Mouse (Mus musculus) frontal cortex, postnatal 14 days (tissue): ENCODE data around the gene Stoml2.

Experiments used
- DNase-seq, 2 experiments: peaks; one replicate each; pipeline ENCODE4 v3.0.0; 2022; ENCODE audit warnings: low spot score in 2 of 2

Gene Stoml2

GRCm38 (mm10) chr4:43038567-43039495 lies 7.3 kb upstream of the Stoml2 start:
- peak in 1 of 2 experiments; percentile 33 for DNase-seq

DNA sequence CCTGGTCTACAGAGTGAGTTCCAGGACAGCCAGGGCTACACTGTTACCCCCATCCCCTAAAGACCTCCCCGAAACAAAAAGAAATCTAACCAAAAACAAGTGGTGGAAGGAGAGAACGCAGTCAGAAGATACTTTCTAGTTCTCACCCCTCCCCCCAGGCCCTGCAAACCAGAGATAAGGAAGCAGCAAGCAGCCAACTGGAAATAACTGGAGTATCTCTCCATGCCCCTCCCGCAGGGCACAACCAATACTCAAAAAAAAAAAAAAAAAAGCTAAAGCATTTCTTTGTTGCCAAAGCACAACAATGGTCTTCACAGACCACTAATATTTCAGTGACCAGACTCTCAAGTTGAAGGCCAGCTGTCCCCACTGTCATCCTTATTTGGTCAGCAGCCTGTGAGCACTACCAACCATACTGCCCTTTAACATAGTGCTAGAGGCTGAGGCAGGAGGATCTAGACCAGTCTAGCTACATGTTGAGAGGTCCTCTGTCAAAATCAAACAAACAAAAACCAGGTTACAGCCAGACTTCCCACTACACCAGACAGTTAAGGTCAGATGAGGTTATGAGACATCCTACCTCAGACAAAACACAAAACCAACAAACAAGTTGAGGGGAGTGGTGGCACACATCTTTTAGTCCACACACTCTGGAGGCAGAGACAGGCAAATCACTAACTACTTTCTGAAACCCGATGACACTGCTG lies 6.5 kb upstream of the Stoml2 start:
- DNase-seq = no peak

GRCm38 (mm10) chr4:43036356-43036755 lies 4.8 kb upstream of the Stoml2 start:
- no peak for DNase-seq

- no peak for DNase-seq
These were observed 4.3 kb upstream of the Stoml2 start for GRCm38 (mm10) chr4:43035851-43036250.

DNA sequence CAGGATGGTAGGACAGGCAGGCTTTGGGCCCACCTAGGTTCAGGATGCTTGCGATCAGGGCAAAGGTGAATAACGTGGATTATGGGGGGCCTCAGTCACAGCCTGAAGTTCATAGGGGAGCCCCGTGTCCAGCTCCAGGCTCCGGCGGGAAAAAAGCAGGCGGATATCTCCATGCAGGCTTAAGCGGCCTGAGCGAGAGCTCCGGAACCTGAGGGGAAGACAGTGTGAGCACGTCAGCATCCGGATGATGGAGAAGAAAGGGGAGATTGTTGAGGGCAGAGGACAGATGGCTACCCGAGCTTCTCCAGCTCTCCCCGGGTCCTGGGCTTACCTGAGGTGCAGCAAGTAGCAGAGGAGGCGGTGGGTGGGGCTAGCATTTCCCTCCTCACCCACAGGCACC lies 2.0 kb upstream of the Stoml2 start:
- DNase-seq = no peak

DNA sequence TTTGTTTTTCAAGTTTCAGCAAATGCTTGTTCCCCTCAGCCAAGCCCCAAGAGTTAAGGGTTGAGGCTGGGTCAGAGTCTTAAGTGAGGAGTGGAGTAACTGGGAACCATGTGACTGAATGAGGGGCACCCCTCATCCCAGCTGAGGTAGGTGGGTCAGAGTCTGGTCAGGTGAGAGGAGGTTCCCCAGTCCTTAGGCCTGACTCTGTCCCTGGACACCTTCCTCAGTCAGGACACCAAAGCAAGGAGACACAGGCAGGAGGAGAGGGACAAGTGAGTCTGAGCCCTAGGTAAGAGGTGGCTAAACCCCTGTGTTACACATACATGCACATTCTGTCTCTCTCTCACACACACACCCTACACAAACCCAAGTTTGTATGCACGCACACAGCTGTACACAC lies 991 bp upstream of the Stoml2 start:
- no peak for DNase-seq

GRCm38 (mm10) chr4:43030780-43031230 lies 705 bp downstream of the Stoml2 start:
- no peak for DNase-seq

GRCm38 (mm10) chr4:43030352-43030751 lies 1.2 kb downstream of the Stoml2 start:
- DNase-seq = no peak

GRCm38 (mm10) chr4:43029749-43030148 lies 1.8 kb downstream of the Stoml2 start:
- no peak for DNase-seq

DNA sequence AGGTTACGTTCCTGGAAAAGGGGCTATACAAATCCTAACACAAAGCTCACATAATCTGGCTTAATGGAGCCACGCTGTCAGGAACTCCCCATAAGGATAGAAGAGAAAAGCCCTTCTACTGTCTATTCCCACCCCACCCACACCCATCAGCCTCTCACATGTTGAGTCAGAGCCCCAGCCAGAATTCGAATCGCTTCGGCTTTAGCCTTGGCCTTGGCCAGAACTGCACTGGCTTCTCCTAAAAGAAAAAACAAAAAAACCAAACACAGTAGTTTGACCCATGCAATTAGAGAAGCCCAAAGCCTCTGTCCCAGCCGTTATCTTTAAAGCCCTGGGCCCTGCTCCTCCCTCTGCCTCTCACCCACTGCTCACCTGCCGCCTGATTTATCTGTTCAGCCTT lies 2.4 kb downstream of the Stoml2 start:
- DNase-seq = no peak

DNA sequence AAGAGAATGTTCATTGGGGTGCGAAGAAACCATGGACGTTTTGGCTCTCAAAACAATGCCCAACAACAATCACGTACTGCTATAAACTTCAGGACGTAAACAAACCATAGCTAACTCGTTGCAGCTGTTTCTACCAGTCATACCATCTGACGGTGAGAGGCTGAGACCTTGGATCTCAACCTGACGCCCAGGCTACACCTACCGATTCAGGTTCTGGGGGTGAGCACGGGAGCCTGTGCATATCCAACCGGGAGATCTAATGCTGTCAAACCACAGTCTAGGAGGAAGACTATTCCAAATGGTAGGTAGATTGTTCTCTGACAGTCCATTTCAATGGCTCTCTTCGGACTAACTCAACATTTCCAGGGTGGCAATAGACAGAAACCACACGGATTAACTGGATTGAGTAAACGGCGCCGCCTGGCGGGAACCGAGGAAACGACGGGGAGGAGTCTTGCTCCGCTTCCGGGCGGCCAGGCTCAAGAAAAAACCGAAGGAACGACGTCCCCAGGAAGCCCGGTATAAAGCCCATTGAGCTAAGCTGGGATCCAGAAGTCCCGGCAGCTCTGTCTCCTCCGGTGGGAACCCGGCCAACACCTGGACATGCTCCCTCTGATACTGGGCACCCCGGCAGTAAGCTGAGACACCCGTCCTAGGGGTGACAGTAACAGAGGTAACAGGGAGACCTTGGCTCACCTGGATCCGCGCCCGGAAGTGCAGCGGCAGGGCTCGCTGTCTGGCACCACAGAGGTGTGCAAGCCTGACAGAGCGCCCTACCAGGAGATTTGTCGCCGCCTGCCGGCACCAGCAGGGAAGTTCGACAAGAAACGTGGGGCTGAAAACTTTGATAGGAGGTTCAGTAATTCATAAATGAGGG lies 6.2 kb downstream of the Stoml2 start, which contains the start of gene Pigo:
TSS of gene Pigo (minus strand) at position 736 of the 877 bp plus-strand sequence.
- peak; percentile 91 to 94 for DNase-seq

DNA sequence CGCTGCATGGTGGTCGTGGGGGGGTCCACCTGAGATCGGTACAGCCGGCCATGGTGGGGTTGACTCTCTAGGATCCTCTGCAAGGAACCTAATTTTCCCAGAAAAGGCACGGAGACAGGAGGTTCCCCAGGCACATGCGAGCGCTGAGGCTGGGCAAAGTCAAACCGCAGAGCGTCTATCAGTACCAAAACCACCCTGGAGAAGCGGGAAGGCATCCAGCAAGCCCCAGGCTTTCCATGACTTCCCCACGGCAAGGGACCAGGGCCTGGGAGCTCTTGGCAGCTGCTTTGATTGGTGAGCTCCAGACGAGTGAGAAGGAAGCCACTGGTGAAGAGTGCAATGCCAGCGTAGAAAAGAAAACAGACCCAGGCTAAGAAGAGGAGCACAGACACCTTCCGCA lies 6.8 kb downstream of the Stoml2 start:
- no peak for DNase-seq

DNA sequence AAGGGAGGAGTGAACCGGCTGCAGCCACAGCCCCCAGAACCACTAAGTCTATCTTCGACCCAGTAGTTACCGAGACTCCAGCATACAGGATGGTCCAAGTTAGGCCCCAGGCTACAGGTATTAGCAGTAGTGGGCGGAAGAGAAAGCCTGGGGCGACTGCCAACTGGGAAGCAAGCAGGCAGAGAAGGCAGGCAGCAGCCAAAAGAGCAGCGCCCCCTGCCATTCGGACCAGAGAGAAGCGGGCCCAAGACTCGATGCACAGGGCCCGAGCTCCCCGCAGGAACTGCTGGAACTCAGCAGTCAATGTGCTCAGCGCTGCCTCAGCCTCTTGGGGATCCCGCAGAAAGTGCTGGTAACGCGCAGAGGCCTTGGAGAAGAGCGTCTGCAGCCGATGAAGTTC lies 10.2 kb downstream of the Stoml2 start:
- DNase-seq = no peak

DNA sequence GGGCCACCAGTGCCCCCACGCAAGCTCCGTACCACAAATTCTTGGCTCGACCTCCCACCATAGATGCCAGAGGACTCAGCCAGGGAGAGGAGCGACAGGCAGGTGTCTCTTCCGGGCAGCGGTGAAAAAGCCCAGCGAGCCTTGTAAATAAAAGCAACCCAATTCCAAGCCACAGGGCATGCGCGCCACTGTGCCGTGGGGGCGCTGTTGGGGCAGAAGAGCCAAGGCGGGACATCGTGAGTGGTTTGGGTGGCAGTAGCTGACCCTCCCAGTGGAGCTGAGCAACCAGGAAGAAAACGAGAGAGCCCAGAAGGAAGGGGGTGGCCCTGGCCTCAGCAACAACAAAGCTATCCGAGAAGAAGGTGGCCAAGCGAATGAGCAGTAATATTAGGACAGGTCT lies 10.6 kb downstream of the Stoml2 start:
- no peak for DNase-seq

DNA sequence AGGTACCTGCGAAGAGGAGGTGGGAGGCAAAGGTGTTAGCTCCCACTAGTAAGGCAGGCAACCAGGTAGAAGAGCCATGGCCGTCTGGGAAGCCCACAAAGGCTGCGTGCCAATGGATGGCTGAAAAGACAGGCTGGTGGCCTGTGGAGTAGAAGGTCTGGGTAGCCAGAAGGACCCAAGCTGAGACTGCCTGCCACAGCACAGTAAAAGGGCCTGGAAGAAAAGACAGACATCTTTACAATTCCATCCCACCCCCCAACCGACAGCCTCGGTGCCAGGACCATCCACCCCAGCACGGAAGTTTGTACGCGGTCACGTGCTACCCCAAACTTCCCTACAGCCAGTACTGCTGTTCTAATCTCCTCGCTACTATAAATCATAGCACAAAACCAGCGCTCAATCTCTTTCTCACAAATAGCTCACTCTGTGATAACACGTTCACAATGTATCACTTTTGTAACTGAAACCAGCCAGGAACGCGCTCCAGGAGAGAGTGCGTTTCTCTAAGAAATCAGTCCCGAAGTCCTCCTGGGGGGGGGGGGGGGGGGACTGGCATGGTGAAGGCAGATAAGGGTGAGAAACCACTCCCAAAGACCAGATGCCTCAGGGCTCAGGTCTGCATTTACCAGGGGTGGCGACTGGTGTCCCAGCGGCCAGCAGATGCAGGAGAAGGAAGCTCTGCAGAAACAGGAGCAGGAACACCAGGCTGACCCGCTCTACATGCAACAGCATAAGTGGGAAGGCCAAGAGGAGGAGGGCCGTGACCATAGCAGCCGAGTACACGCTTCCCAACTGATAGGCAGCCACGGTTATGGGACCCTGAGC lies 11.7 kb downstream of the Stoml2 start:
- DNase-seq = no peak

DNA sequence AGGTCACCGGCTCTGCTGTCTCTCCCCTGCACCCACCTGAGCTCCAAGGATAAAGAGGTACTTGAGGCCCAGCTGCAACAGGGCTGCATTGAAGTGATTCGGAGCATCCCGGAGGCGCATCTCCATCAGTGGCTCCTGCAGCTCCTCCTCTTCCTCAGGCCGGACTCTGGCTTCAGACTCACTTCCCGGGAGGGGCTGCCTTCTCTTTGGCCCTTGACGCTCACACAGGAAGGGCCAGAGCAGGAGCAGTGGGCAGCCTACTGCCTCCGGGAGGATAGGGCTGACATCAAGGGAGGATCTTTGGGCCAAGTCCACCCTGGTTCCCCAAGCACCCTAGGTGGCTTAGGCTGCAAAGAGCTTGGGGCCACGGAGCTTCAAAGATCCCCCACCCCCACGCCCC lies 12.3 kb downstream of the Stoml2 start:
- no peak for DNase-seq

- DNase-seq = no peak
These were observed 13.4 kb downstream of the Stoml2 start for GRCm38 (mm10) chr4:43018156-43018555.

- DNase-seq = no peak
These were observed 19.4 kb downstream of the Stoml2 start for GRCm38 (mm10) chr4:43012091-43012490.

GRCm38 (mm10) chr4:43010161-43011038 lies 21.1 kb downstream of the Stoml2 start, which contains the start of gene Fancg:
Gene Fancg, minus strand, starts transcription at chr4:43010506.
- DNase-seq = peak; percentile 68 to 82

GRCm38 (mm10) chr4:43005765-43006164 lies 25.7 kb downstream of the Stoml2 start:
- DNase-seq = no peak
